Mouse (Mus musculus) MEL-GATA-1-ER (cell line): ENCODE results near the gene Acsm1.

ENCODE experiments used
- DNase-seq: peaks from one replicate; pipeline ENCODE4 v3.0.0-alpha.2; 2012; ENCODE audit warnings: low read depth; ENCODE audit errors: extremely low read depth

Acsm1 gene

GRCm38 (mm10) chr7:119670395-119670794 is 63.6 kb downstream of the Acsm1 start:
- no peak for DNase-seq

GRCm38 (mm10) chr7:119670925-119671324 is 64.1 kb downstream of the Acsm1 start:
- DNase-seq = peak; percentile 2

- peak; percentile 18 for DNase-seq
Observed at GRCm38 (mm10) chr7:119673465-119673864, 66.6 kb downstream of the Acsm1 start.

- DNase-seq = no peak
Observed at GRCm38 (mm10) chr7:119680107-119680506, 73.3 kb downstream of the Acsm1 start.

GRCm38 (mm10) chr7:119682699-119683098 is 75.9 kb downstream of the Acsm1 start:
- DNase-seq = no peak

GRCm38 (mm10) chr7:119689726-119690125 is 82.9 kb downstream of the Acsm1 start, which contains the start of gene Acsm4:
Acsm4 (plus strand) TSS chr7:119690026.
- DNase-seq = no peak

DNA sequence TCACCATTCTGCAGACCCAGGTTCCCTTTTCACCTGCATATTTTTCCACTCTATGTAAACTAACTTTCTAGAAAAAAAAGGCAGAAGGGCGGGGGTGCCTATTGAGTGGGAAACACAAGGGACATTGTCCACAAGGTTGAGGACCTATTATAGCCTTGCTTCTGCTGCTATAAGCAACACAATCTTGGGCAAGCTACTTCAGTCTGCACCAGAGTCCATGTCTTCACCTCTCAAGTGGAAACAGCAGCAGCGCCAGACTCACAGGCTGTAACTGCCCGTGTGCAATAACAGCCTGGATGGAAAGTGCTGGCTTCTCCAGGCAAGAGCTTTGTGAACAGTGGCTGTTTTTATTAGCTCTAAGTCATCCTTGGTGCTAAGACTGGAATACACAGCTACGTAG is 85.5 kb downstream of the Acsm1 start:
- no peak for DNase-seq

DNA sequence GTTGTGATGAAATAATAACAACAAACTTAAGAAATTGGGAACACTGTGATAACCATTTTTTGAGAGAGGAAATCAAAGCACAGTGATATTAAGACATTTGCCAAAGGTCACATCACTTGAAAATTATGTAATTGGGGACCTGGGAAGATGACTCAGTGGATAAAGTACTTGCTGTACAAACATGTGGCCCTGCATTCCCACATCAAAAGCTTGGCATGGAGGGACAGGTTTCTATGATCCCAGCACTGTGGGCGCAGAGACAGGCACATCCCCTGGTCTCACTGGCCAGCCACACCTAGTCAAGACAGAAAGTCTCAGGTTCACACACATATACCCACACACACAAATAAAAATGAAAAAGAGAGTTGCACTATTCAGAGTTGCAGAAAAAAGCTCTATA is 88.1 kb downstream of the Acsm1 start:
- DNase-seq = no peak
